Mouse (Mus musculus) mouse trophoblast stem cell (cell line): Measurements from ENCODE around the gene Vmn2r61.

ENCODE experiments used
- in situ Hi-C, 2 experiments: fragments of 300-500 bp; cut with MseI, MboI; formaldehyde crosslinking; loops; 2 replicates in 1 of 2; 3 replicates in 1 of 2; pipeline ENCODE4 v1.15.1; 2025

Gene Vmn2r61

DNA sequence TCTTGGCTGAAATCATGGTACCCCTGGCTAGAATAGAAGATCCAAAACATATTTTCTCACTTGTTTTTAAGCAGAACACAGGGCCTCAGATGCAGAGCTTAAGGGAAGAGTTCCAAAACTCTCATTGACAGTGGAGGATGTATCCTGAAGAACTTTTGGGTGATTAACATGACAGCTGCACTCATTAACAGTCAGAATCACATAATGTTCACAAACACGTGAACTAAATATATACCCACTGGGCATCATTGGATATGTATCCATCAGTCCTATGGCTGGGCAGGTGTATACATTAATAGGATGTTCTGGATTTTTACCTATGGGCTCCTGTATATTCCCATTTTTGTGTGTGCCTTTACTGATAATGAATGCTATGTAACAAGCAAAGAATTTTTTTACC lies at the start of gene Vmn2r61:
TSS of gene Vmn2r61 (plus strand) at position 301 of the 400 bp plus-strand sequence.
- in situ Hi-C loops = no loop called here
